Mouse (Mus musculus) lung, postnatal 0 days (tissue): Measurements from ENCODE around the gene Gm17657. TPM values are rescaled to one million over a fixed set of nuclear protein-coding genes. Genes with fewer than 3 reads are reported as not detected.

Experiments used
- ATAC-seq: fragments of 200-750 bp; cut with Nextera tagmentation; 2 replicates; pipeline ENCODE4 v1.8.0; 2017; ENCODE audit warnings: moderate library complexity
- DNase-seq: peaks from one replicate; pipeline ENCODE4 v3.0.0-alpha.2; 2016; ENCODE audit warnings: low spot score
- H3K27ac ChIP-seq: fragments of 300-500 bp; sonication (generic); 2 replicates; pipeline ENCODE4 v1.5.1; 2014; ENCODE audit warnings: antibody characterized with exemption, mild to moderate bottlenecking, low read length, mixed read lengths
- H3K27me3 ChIP-seq: fragments of 300-500 bp; sonication (generic); replicated peaks from 2 replicates; pipeline ENCODE4 v1.6.1; 2014; ENCODE audit warnings: low read length, mixed read lengths; ENCODE audit not compliant: insufficient read depth
- H3K36me3 ChIP-seq: fragments of 300-500 bp; sonication (generic); 2 replicates; pipeline ENCODE4 v1.6.1; 2014; ENCODE audit warnings: low read length, mixed read lengths; ENCODE audit not compliant: insufficient read depth
- H3K4me1 ChIP-seq: fragments of 300-500 bp; sonication (generic); 2 replicates; pipeline ENCODE4 v1.6.1; 2014; ENCODE audit warnings: antibody characterized with exemption, low read depth, low read length, mixed read lengths; ENCODE audit not compliant: insufficient read depth
- H3K4me2 ChIP-seq: fragments of 300-500 bp; sonication (generic); replicated peaks from 2 replicates; pipeline ENCODE4 v1.6.1; 2014; ENCODE audit warnings: low read depth, mild to moderate bottlenecking, low read length, moderate library complexity, mixed read lengths
- H3K4me3 ChIP-seq: fragments of 300-500 bp; sonication (generic); 2 replicates; pipeline ENCODE4 v1.5.1; 2014; ENCODE audit warnings: low read depth, low read length
- H3K9ac ChIP-seq: fragments of 300-500 bp; sonication (generic); replicated peaks from 2 replicates; pipeline ENCODE4 v1.6.1; 2014; ENCODE audit warnings: low read depth, mild to moderate bottlenecking
- H3K9me3 ChIP-seq: fragments of 300-500 bp; sonication (generic); 2 replicates; pipeline ENCODE4 v1.6.1; 2016; ENCODE audit warnings: low read length, mixed read lengths
- CTCF ChIP-seq: IDR thresholded peaks from 2 replicates; pipeline ENCODE4 v1.5.1; 2016; ENCODE audit warnings: antibody characterized with exemption, mild to moderate bottlenecking
- EP300 ChIP-seq: IDR thresholded peaks from 2 replicates; pipeline ENCODE4 v1.6.1; 2016; ENCODE audit warnings: antibody characterized with exemption, mild to moderate bottlenecking, control low read depth
- WGBS: fragments of 180-500 bp; shearing (Covaris S2); extraction: QIAGEN DNeasy Blood & Tissue Kit; methylation state at CpG from one replicate; pipeline ENCODE4 v1.1.7; 2014; 5-methylcytosine and 5-hydroxymethylcytosine counted together
- polyA plus RNA-seq: library from polyadenylated mRNA; unstranded; fragments of >200 nt; fragmentation: Nextera tagmentation; extraction: Ambion mirVana; gene quantifications from 2 replicates; pipeline ENCODE4 v1.2.1, GENCODE M21; 2015

Gene Gm17657
- polyA plus RNA-seq, 1 experiment from 2014 or later = not detected

DNA sequence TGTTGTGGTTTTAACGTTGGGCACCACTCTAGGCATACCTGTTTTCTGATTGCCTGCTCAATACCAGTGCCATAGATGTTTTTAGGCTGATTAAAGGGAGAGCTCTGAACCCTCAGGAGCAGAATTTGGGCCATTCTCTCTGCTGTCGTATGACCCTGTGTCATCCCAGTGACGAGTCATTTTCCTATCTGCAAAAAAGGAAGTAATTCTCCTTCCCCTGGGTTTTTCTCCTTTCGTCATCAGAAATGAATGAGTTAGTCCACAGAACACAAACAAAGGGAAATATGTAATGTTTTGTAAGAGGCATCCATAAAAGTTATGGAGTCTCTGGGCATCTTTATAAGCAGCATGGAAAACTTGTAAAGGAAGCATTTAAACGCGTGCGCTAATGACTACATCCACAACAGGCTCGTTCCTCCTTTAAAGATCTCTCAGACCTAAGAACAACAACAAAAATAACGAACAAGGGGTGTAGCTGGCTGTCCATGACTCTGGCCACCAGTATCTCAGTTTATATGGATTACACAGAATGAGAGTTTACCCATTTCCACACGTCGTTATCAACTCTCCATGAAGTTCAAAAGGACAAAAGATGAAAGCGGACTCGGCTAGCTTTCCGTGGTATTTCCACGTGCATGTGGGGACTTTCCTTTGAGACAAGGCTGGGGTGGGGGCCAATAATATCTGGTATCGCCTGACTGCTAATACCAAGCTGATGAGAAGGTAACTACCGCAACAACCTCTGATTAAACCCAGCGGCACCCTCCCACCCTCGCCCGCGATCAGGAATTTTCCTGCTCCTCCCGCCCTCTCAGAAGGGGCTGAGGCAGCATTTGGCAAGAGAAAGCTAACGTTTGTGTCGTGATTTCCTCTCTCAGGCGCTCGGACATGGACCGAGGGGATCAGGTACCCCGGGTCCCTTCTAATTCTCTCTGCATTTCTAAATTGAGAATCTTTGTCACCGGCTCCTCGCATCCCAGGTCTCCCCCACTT is 60.2 kb downstream of the Gm17657 start:
- Histone ChIP-seq H3K4me2 (peak overlapping the region; percentile 73), H3K4me3 (peak overlapping the region; percentile 90), H3K9ac (peak overlapping the region; percentile 50), H3K9me3 (no peaks in the 10 kb centered on the region), H3K27ac (peak overlapping the region; percentile 90), H3K27me3 (no peaks in the 10 kb centered on the region), H3K4me1 (no peaks in the 10 kb centered on the region), H3K36me3 (peaks cover 11% of the 10 kb centered on the region; the same call in 1 of the 2 replicates)
- TF ChIP-seq CTCF (no peak), EP300 (no peak)
- 4% methylated on average over 30 of the region's 30 CpGs for whole genome bisulfite sequencing
- DNase-seq (peak; percentile 82), ATAC-seq (no peak)

GRCm38 (mm10) chr17:29488257-29488977 is 61.0 kb downstream of the Gm17657 start:
- Histone ChIP-seq H3K27me3 (no peaks in the 10 kb centered on the region), H3K4me1 (no peaks in the 10 kb centered on the region), H3K4me2 (no peak overlapping the region), H3K9ac (no peak overlapping the region), H3K9me3 (no peaks in the 10 kb centered on the region), H3K4me3 (no peak overlapping the region), H3K36me3 (0 out of 2 replicates have a peak, but pooled peaks cover 5% of the 10 kb centered on the region), H3K27ac (peak overlapping the region; percentile 43)
- ATAC-seq (no peak), DNase-seq (peak; percentile 37)
- TF ChIP-seq EP300 = no peak
- TF ChIP-seq CTCF = no peak
- 70% methylated on average over 8 of the region's 8 CpGs for WGBS

DNA sequence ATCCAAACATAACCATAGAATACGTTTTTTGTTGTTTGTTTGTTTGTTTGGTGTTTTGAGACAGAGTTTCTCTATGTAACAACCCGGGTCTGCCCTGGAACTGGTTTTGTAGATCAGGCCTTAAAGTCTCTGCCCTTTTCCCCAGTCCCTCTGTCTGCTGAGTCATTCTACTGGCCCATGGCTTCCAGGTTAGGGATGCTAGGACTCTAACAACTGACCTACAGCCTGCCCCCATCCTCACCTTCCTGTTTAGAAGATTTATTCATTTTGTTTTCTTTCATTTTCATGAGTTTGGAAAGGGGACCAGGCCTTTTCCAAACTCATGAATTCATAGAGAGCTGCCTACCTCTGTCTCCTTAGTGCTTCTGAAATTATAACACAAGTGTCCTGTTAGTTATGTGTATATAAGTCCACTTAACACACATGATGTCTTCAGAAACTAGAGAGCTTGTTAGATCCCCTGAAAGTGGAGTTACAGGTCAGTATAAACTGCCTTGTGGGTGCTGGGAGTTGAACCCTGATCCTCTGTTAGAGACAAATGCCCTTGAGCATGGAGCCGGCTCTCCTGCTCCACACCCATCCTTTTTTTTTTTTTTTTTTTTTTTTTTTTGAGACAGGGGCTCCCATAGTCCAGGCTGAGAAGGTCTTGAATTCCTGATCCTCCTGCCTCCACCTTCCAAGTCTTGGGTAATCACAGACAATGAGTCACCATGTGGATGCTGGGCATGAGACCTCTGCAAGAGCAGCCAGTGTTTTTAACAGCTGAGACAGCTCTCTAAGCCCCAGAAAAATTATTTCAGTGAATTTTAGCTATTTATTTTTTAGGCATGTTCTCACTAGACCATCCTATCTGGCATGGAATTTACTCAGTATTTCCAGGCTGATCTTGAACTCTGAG is 63.9 kb downstream of the Gm17657 start:
- ATAC-seq = no peak
- no peaks in the 10 kb centered on the region for H3K27me3 ChIP-seq
- H3K27ac ChIP-seq = no peak overlapping the region
- no peak overlapping the region for H3K9ac ChIP-seq
- no peaks in the 10 kb centered on the region for H3K36me3 ChIP-seq
- no peak overlapping the region for H3K4me3 ChIP-seq
- no peaks in the 10 kb centered on the region for H3K4me1 ChIP-seq
- 57% methylated on average over 3 of the region's 3 CpGs for WGBS
- no peak for TF ChIP-seq CTCF
- no peak for TF ChIP-seq EP300
- no peak overlapping the region for H3K4me2 ChIP-seq
- no peaks in the 10 kb centered on the region for H3K9me3 ChIP-seq
- no peak for DNase-seq

GRCm38 (mm10) chr17:29484431-29484830 is 65.0 kb downstream of the Gm17657 start:
- TF ChIP-seq CTCF (no peak), EP300 (no peak)
- Histone ChIP-seq H3K4me2 (no peak overlapping the region), H3K9me3 (no peaks in the 10 kb centered on the region), H3K4me1 (no peaks in the 10 kb centered on the region), H3K9ac (no peak overlapping the region), H3K27ac (no peak overlapping the region), H3K36me3 (no peaks in the 10 kb centered on the region), H3K27me3 (no peaks in the 10 kb centered on the region), H3K4me3 (no peak overlapping the region)
- 89% methylated on average over 2 of the region's 2 CpGs for WGBS
- ATAC-seq = no peak
- no peak for DNase-seq

DNA sequence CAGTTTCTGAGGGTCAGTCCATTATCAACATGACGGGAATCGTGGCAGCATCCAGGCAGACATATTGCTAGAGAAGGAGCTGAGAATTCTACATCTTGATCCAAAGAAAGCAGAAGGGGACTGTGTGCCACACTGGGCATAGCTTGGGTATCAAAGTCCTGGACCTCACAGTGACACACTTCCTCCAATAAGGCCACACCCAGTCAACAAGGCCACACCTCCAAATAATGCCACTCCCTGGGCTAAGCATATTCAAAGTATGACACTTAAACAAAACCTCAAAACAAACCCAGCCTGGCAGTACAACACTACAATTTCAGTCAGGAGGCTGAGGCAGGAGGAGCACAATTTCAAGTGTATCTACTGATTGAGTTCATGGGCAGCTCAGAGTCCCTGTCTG is 66.2 kb downstream of the Gm17657 start:
- no peak for TF ChIP-seq EP300
- TF ChIP-seq CTCF = no peak
- WGBS = 94% methylated on average over 2 of the region's 2 CpGs
- Histone ChIP-seq H3K9me3 (no peaks in the 10 kb centered on the region), H3K4me2 (no peak overlapping the region), H3K36me3 (no peaks in the 10 kb centered on the region), H3K4me3 (no peak overlapping the region), H3K4me1 (no peaks in the 10 kb centered on the region), H3K27me3 (no peaks in the 10 kb centered on the region), H3K9ac (no peak overlapping the region), H3K27ac (no peak overlapping the region)
- ATAC-seq (no peak), DNase-seq (no peak)
